21 mouse cellular contexts compared by ENCODE assay signal in the genomic region with DNA sequence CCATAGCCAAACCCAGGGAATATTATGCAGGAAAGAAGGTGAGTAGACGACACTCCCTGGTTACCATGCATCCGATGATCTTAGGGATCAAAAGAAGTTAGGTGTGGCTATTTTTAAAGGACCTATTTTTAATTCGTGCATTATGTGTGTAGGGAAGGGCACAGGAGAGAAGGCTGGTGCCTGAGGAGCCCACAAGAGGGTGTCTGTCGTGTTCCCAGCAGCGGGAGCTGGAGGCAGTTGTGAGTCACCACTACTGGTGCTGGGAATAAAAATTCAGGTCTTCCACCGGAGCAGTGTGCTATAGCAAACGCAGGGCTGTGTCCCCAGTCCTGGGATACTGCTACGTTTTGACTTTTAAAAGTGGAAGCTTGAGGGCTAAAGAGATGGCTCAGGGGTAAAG. TPM values are rescaled to one million over a fixed set of nuclear protein-coding genes. Genes with fewer than 3 reads are reported as not detected.
"Had no signal": no experiment of that assay in that cellular context is flagged by ENCODE, and none has a peak within 500 bp of the region (broad histone marks: within the 10 kb centered on the region; RNA-seq: fewer than 3 reads in every experiment).

No protein-coding gene starts in this region.

- DNase-seq: kidney, adult 8-10 months; kidney, postnatal 36 days; left cerebral cortex, postnatal 4 days; lung, adult 18-20 months; right cerebral cortex, postnatal 14 days; thymus, postnatal 36 days had no signal

- H3K9me3 ChIP-seq: limb, embryonic 13.5 days; midbrain, embryonic 13.5 days; stomach, embryonic 15.5 days had no signal

- H3K4me3 ChIP-seq: limb, embryonic 13.5 days; midbrain, embryonic 13.5 days; stomach, embryonic 15.5 days had no signal

- H3K4me2 ChIP-seq: midbrain, embryonic 13.5 days had no signal

- H3K27me3 ChIP-seq: limb, embryonic 13.5 days; midbrain, embryonic 13.5 days; stomach, embryonic 15.5 days had no signal

- H3K9ac ChIP-seq: limb, embryonic 13.5 days; liver, embryonic 14.5 days; midbrain, embryonic 13.5 days; stomach, embryonic 15.5 days had no signal

- H3K27ac ChIP-seq: limb, embryonic 13.5 days; liver, embryonic 14.5 days; midbrain, embryonic 13.5 days; stomach, embryonic 15.5 days had no signal

- ATAC-seq: midbrain, embryonic 13.5 days had no signal

- H3K36me3 ChIP-seq: midbrain, embryonic 13.5 days; stomach, embryonic 15.5 days had no signal

RNA-seq across cellular contexts. Expression of a gene that starts 9.6 kb away (rescaled TPM):
- total RNA-seq: megakaryocyte-erythroid progenitor cell, adult 5-6 weeks had no signal

RNA-seq across cellular contexts. Expression of a gene that starts 54.9 kb away (rescaled TPM):
- total RNA-seq: layer of hippocampus, adult 18-20 months; layer of hippocampus, postnatal 10 days; left cerebral cortex, adult 18-20 months; left cerebral cortex, postnatal 10 days; left cerebral cortex, postnatal 4 days; liver, adult 2 months; megakaryocyte-erythroid progenitor cell, adult 5-6 weeks had no signal
- polyA plus RNA-seq: kidney, embryonic 16.5 days; limb, embryonic 13.5 days; liver, adult 2 months; liver, embryonic 14.5 days; lung, embryonic 16.5 days; midbrain, embryonic 13.5 days; neural tube, embryonic 14.5 days; spleen, adult 2 months; stomach, embryonic 15.5 days; thymus, postnatal 0 days had no signal
